In genomic region chr2:131506358-131506757, GRCm38 (mm10) we compare ENCODE assay signal across 9 mouse cellular contexts. TPM values are rescaled to one million over a fixed set of nuclear protein-coding genes. Genes with fewer than 3 reads are reported as not detected.
DNase-seq lines count a peak whose midpoint lies in the region; ATAC-seq lines count a peak whose summit lies in the region.
"Had no signal": no experiment of that assay in that cellular context is flagged by ENCODE, and none has a peak within 500 bp of the region (broad histone marks: within the 10 kb centered on the region; RNA-seq: fewer than 3 reads in every experiment).

No protein-coding gene starts in this region.

- H3K4me2 ChIP-seq in kidney, embryonic 15.5 days, result no peak overlapping the region
- no peak overlapping the region; the same call in 1 of the 2 replicates for H3K4me2 ChIP-seq in hindbrain, embryonic 12.5 days (replicated peaks)

- 0 out of 2 replicates have a peak, but pooled peaks have one; percentile 49 for ATAC-seq in kidney, embryonic 15.5 days (replicated peaks; ENCODE audit: low FRiP score)
- ATAC-seq in hindbrain, embryonic 12.5 days (ENCODE audit: low FRiP score), result peak; percentile 89

- no peaks in the 10 kb centered on the region for H3K27me3 ChIP-seq in kidney, embryonic 15.5 days
- H3K27me3 ChIP-seq in hindbrain, embryonic 12.5 days, result no peaks in the 10 kb centered on the region

- no peak overlapping the region for H3K9ac ChIP-seq in kidney, embryonic 15.5 days
- no peak overlapping the region for H3K9ac ChIP-seq in hindbrain, embryonic 12.5 days

- 21% methylated on average over 3 of the region's 3 CpGs for WGBS in kidney, embryonic 15.5 days
- WGBS in hindbrain, embryonic 12.5 days, result 19% methylated on average over 3 of the region's 3 CpGs

- H3K4me1 ChIP-seq in kidney, embryonic 15.5 days, result peaks cover 48% of the 10 kb centered on the region
- peaks cover 56% of the 10 kb centered on the region for H3K4me1 ChIP-seq in hindbrain, embryonic 12.5 days

- H3K27ac ChIP-seq in kidney, embryonic 15.5 days, result no peak overlapping the region
- peak overlapping the region; percentile 85 for H3K27ac ChIP-seq in hindbrain, embryonic 12.5 days

- H3K4me3 ChIP-seq in kidney, embryonic 15.5 days (replicated peaks), result no peak overlapping the region
- H3K4me3 ChIP-seq in hindbrain, embryonic 12.5 days, result no peak overlapping the region

- no peaks in the 10 kb centered on the region for H3K36me3 ChIP-seq in kidney, embryonic 15.5 days
- no peaks in the 10 kb centered on the region for H3K36me3 ChIP-seq in hindbrain, embryonic 12.5 days

- H3K9me3 ChIP-seq in kidney, embryonic 15.5 days (replicated peaks), result no peaks in the 10 kb centered on the region
- no peaks in the 10 kb centered on the region for H3K9me3 ChIP-seq in hindbrain, embryonic 12.5 days (replicated peaks)

- DNase-seq in kidney, postnatal 25 days, result no peak
- DNase-seq in embryo, embryonic 11 days, result peak; percentile 78
- DNase-seq in neural tube, embryonic 10.5 days (ENCODE audit: extremely low spot score, low spot score), result peak; percentile 36
- DNase-seq in testis, postnatal 14 days (ENCODE audit: low spot score), result no peak
- no peak for DNase-seq in cerebellum, adult 8-10 months
- DNase-seq in lung, postnatal 4 days, result no peak
- DNase-seq: right cerebral cortex, postnatal 25 days had no signal

RNA-seq across cellular contexts. Expression of gene Smox, which starts 15.1 kb away (rescaled TPM):
- 38.1 and 41.3 TPM in 2 replicates for polyA plus RNA-seq in kidney, embryonic 15.5 days (2015; fragmentation: Nextera tagmentation; extraction: Ambion mirVana)
- 47.0 and 49.3 TPM in 2 replicates for polyA plus RNA-seq in hindbrain, embryonic 12.5 days (2016; fragmentation: Nextera tagmentation; extraction: Ambion mirVana)

RNA-seq across cellular contexts. Expression of gene Adra1d, which starts 55.7 kb away (rescaled TPM):
- polyA plus RNA-seq in kidney, embryonic 15.5 days (2015; fragmentation: Nextera tagmentation; extraction: Ambion mirVana), result 2.0 and 2.2 TPM in 2 replicates
- polyA plus RNA-seq in hindbrain, embryonic 12.5 days (2016; fragmentation: Nextera tagmentation; extraction: Ambion mirVana), result 0.50 and 0.74 TPM in 2 replicates

Comparison
In these comparisons a context has a peak if more than half of its experiments do, and no peak if none do; other contexts are left out.
1. DNase-seq: peak in embryo, embryonic 11 days (single experiment) and neural tube, embryonic 10.5 days (single experiment); none in kidney, postnatal 25 days (0 of 2), testis, postnatal 14 days (single experiment), cerebellum, adult 8-10 months (single experiment) and lung, postnatal 4 days (0 of 2).